Mouse (Mus musculus) cortical plate, adult 2 months (tissue): ENCODE measurements at regions not wholly inside any gene's neighbourhood (a gene's known extent, or its start where the extent isn't known, plus 50 kb on each side); places are given as distances from the start of the nearest gene placed in this dataset.

Experiments
- H3K27ac ChIP-seq: fragments of 200-500 bp; 2 replicates; pipeline ENCODE4 v1.5.1; 2012; ENCODE audit warnings: low read length, control low read depth, inconsistent platforms; ENCODE audit not compliant: insufficient read depth
- H3K4me1 ChIP-seq: fragments of 200-500 bp; 2 replicates; pipeline ENCODE4 v1.6.1; 2011; ENCODE audit warnings: low read length; ENCODE audit not compliant: control insufficient read depth, insufficient read depth
- H3K4me3 ChIP-seq: fragments of 200-500 bp; 2 replicates; pipeline ENCODE4 v1.5.1; 2011; ENCODE audit warnings: mild to moderate bottlenecking, low read length, control low read depth; ENCODE audit not compliant: insufficient read depth
- CTCF ChIP-seq: fragments of 200-500 bp; IDR thresholded peaks from 2 replicates; pipeline ENCODE4 v1.5.1; 2011; ENCODE audit warnings: mild to moderate bottlenecking, control low read depth, low read length; ENCODE audit not compliant: insufficient read depth; ENCODE audit errors: extremely low read depth
- POLR2A ChIP-seq: fragments of 200-500 bp; IDR thresholded peaks from 2 replicates; pipeline ENCODE4 v1.6.1; 2011; ENCODE audit warnings: mild to moderate bottlenecking, low read length, control low read depth; ENCODE audit not compliant: insufficient read depth; ENCODE audit errors: extremely low read depth

GRCm38 (mm10) chr1:155472112-155472955, 55.1 kb upstream of the Xpr1 start:
- Histone ChIP-seq H3K4me1 (no peaks in the 10 kb centered on the region), H3K4me3 (no peak overlapping the region), H3K27ac (no peak overlapping the region)
- TF ChIP-seq POLR2A (no peak), CTCF (no peak)

GRCm38 (mm10) chr1:155472956-155473646, 55.9 kb upstream of the Xpr1 start:
- Histone ChIP-seq H3K27ac (no peak overlapping the region), H3K4me3 (no peak overlapping the region), H3K4me1 (no peaks in the 10 kb centered on the region)
- TF ChIP-seq CTCF (no peak), POLR2A (no peak)

DNA sequence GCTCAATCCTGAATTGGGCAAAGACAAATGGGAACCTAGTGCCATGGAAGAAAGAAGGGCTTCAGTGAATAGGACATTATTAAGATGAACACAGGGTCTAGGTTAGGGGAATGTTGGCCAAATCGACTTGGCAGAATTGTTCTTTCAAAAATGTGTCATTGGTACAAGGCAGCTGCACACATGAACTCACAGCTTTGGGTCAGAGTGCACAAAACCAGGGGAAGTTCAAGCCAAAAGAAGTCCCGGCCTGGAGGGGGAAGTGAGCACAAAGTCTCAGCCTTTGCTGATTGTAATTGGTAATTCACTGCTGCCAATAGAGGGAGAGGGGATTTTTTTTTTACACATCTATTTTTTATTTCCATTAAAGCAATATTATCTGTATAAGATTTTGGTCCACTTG, 57.8 kb upstream of the Xpr1 start:
- TF ChIP-seq CTCF (no peak), POLR2A (no peak)
- no peak overlapping the region for H3K4me3 ChIP-seq
- H3K27ac ChIP-seq = no peak overlapping the region
- no peaks in the 10 kb centered on the region for H3K4me1 ChIP-seq

- H3K4me3 ChIP-seq = no peak overlapping the region
- no peak overlapping the region for H3K27ac ChIP-seq
- TF ChIP-seq POLR2A (no peak), CTCF (no peak)
- H3K4me1 ChIP-seq = no peaks in the 10 kb centered on the region
Observed at GRCm38 (mm10) chr1:155476237-155476636, 59.0 kb upstream of the Xpr1 start.

- no peaks in the 10 kb centered on the region for H3K4me1 ChIP-seq
- H3K4me3 ChIP-seq = no peak overlapping the region
- H3K27ac ChIP-seq = no peak overlapping the region
- no peak for TF ChIP-seq POLR2A
- TF ChIP-seq CTCF = no peak
Observed at GRCm38 (mm10) chr1:155482148-155482547, 64.9 kb upstream of the Xpr1 start.

GRCm38 (mm10) chr1:155482760-155483159, 65.5 kb upstream of the Xpr1 start:
- H3K4me3 ChIP-seq = no peak overlapping the region
- no peak overlapping the region for H3K27ac ChIP-seq
- H3K4me1 ChIP-seq = no peaks in the 10 kb centered on the region
- TF ChIP-seq CTCF (no peak), POLR2A (no peak)

DNA sequence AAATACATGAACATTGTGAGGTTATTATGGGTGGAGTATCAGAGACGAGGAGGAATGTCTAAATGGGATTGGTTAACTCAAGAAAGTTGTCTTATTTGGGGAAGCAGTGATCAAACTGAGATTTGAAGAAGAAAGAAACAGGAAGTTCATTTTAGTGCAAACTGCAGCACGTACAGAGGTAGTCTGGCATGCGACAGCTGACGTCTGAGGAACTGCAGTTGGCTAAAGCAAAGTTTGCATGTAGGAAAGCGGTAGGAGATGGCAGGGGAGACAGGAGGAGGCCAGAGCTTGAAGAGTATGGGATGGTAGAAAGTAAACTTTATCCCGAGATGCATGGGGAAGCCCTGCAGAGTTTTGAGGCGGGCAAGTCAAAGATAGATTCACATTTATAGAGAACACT, 66.5 kb upstream of the Xpr1 start:
- H3K4me1 ChIP-seq = no peaks in the 10 kb centered on the region
- no peak overlapping the region for H3K27ac ChIP-seq
- no peak overlapping the region for H3K4me3 ChIP-seq
- TF ChIP-seq CTCF (no peak), POLR2A (no peak)

- H3K27ac ChIP-seq = no peak overlapping the region
- H3K4me3 ChIP-seq = no peak overlapping the region
- TF ChIP-seq CTCF (no peak), POLR2A (no peak)
- no peaks in the 10 kb centered on the region for H3K4me1 ChIP-seq
Observed at GRCm38 (mm10) chr1:155487796-155488195, 70.1 kb upstream of the Acbd6 start.

DNA sequence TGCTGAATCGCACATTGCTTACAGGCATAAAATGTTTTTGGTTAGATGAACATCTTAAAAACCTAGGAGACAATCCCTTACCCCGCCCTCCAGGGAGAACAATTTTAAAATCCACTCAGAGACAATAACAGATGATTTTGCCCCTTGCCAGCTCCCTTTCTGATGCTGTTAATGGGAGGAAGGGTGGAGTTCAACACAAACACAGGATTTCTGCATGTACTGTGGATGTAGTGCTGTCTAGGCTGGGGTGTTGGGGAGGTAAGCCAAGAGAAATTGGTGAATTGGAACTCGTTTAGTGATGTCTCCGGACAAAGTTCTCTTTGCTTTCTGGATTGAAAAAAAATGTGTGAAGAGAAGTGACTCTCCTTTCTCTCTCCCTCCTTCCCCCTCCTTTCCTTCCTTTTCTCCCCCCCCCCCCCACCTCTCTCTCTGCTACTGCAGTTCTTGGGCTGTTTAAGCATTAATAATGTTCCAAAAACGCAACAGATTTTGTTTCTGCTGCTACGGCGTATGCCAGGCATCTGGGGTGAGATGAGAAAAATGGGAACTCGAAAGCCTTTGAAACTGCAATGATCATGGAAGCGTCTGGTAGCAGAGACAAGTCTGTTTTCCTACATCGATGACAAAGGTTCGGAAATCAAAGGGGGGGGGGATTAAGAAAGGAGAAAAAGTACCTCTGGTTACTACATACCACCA, 68.8 kb upstream of the Acbd6 start:
- H3K27ac ChIP-seq = no peak overlapping the region

More for the DNA sequence above, 68.8 kb upstream of the Acbd6 start:
- no peak overlapping the region for H3K4me3 ChIP-seq
- peaks cover 4% of the 10 kb centered on the region for H3K4me1 ChIP-seq
- TF ChIP-seq POLR2A (no peak), CTCF (no peak)
